Mouse (Mus musculus): ENCODE results near the gene AA467197.

DNA sequence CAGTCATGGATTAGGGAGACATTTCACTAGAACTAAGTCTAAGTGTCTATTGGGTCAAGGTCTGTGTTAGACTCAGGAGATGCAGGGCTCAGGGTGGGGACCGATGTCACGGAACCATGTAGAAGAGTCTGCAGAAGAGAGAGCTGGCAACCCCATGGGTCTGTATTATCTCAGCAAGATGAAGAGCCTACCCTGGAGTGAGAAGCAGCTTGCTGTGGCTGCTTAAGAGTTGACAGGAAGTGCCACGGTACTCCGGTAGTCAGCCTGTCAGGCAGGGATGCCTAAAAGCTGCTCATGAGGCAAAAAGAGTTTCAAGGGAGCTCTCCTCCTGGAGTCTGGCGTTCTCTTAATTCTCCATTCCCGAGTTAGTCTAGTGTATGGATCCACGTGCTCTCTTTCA is 23.0 kb downstream of the AA467197 start:
- no peak for TF ChIP-seq POLR2A (IDR thresholded peaks at IDR 0.05; ENCODE audit: control insufficient read depth, extremely low read depth, insufficient read depth, low read length, poor library complexity)
- TF ChIP-seq CTCF (IDR thresholded peaks at IDR 0.05; ENCODE audit: borderline replicate concordance, control insufficient read depth, extremely low read depth, insufficient read depth, low read length, poor library complexity), result no peak
